In the genomic region with DNA sequence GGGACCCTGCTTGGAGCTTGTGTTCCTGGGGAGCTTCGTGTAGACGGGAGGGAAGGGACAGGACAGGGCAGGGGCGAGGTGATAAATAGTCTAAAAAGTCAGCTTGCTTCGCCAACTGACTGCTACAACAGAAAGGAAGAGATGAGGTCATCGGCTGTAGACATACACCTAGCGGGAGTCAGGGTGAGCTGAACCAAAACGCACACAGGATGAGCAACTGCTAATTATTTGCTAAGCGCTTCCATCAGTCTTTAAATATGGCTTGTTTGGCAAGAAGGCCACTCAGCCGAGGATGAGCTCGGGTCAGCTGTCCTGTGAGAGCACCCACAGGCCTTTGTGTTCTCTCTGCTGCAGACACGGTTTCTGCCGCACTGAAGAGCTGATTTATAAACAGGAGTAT, we compare ENCODE assay signal across 20 mouse cellular contexts.
DNase-seq lines count a peak whose midpoint lies in the region; ATAC-seq and TF ChIP-seq lines count a peak whose summit lies in the region.
"Had no signal": no experiment of that assay in that cellular context is flagged by ENCODE, and none has a peak within 500 bp of the region (broad histone marks: within the 10 kb centered on the region; RNA-seq: fewer than 3 reads in every experiment).

No protein-coding gene starts in this region.

- no peaks in the 10 kb centered on the region for H3K9me3 ChIP-seq in kidney, embryonic 16.5 days (ENCODE audit: low read length)
- no peaks in the 10 kb centered on the region for H3K9me3 ChIP-seq in midbrain, embryonic 14.5 days (ENCODE audit: control insufficient read depth, low read length)
- H3K9me3 ChIP-seq in midbrain, postnatal 0 days (ENCODE audit: low read length), result no peaks in the 10 kb centered on the region
- no peaks in the 10 kb centered on the region for H3K9me3 ChIP-seq in neural tube, embryonic 12.5 days
- H3K9me3 ChIP-seq: embryonic facial prominence, embryonic 12.5 days; heart, embryonic 12.5 days; hindbrain, embryonic 15.5 days had no signal

- peaks cover 22% of the 10 kb centered on the region for H3K36me3 ChIP-seq in kidney, embryonic 16.5 days (ENCODE audit: insufficient read depth, low read length)
- peaks cover 54% of the 10 kb centered on the region for H3K36me3 ChIP-seq in midbrain, embryonic 14.5 days (ENCODE audit: control insufficient read depth, insufficient read depth, low read length)
- H3K36me3 ChIP-seq in midbrain, postnatal 0 days (ENCODE audit: insufficient read depth, low read length), result peaks cover 28% of the 10 kb centered on the region
- peaks cover 49% of the 10 kb centered on the region for H3K36me3 ChIP-seq in neural tube, embryonic 12.5 days

- peaks cover 12% of the 10 kb centered on the region; the same call in 1 of the 2 replicates for H3K4me1 ChIP-seq in kidney, embryonic 16.5 days (ENCODE audit: insufficient read depth, low read length)
- H3K4me1 ChIP-seq in midbrain, embryonic 14.5 days (ENCODE audit: control insufficient read depth, insufficient read depth, low read length), result no peaks in the 10 kb centered on the region
- no peaks in the 10 kb centered on the region for H3K4me1 ChIP-seq in midbrain, postnatal 0 days (ENCODE audit: insufficient read depth, low read length)
- peaks cover 16% of the 10 kb centered on the region for H3K4me1 ChIP-seq in neural tube, embryonic 12.5 days
- H3K4me1 ChIP-seq: heart, embryonic 12.5 days; hindbrain, embryonic 15.5 days had no signal

- no peak overlapping the region for H3K4me3 ChIP-seq in kidney, embryonic 16.5 days (ENCODE audit: low read length)
- no peak overlapping the region for H3K4me3 ChIP-seq in midbrain, embryonic 14.5 days (replicated peaks; ENCODE audit: low read depth, low read length)
- H3K4me3 ChIP-seq in midbrain, postnatal 0 days (ENCODE audit: low read depth, low read length), result no peak overlapping the region
- H3K4me3 ChIP-seq in neural tube, embryonic 12.5 days, result no peak overlapping the region
- H3K4me3 ChIP-seq: embryonic facial prominence, embryonic 12.5 days; heart, embryonic 12.5 days; hindbrain, embryonic 15.5 days had no signal

- peak; percentile 40; the same call in 1 of the 2 replicates for ATAC-seq in kidney, embryonic 16.5 days (ENCODE audit: low FRiP score, low TSS enrichment)
- no peak for ATAC-seq in midbrain, embryonic 14.5 days (ENCODE audit: low FRiP score, low TSS enrichment)
- ATAC-seq in midbrain, postnatal 0 days (ENCODE audit: low FRiP score), result no peak
- ATAC-seq in neural tube, embryonic 12.5 days (ENCODE audit: low FRiP score, low read depth), result peak; percentile 34; the same call in 1 of the 2 replicates
- ATAC-seq: activated CD4-positive, CD25-positive, alpha-beta regulatory T cell, adult 4 months had no signal

- no peak for DNase-seq in kidney, postnatal 36 days
- peak; percentile 15 for DNase-seq in midbrain, embryonic 14.5 days
- DNase-seq in midbrain, postnatal 0 days (ENCODE audit: low spot score), result no peak
- DNase-seq in embryo, embryonic 11 days, result peak; percentile 11
- DNase-seq in layer of hippocampus, postnatal 10 days (ENCODE audit: low spot score in 2 of 2), result no peak
- DNase-seq in left cerebral cortex, adult 11 months (ENCODE audit: low spot score), result no peak
- DNase-seq: adrenal gland, postnatal 10 days; cerebellum, adult 8-10 months; gastrocnemius, postnatal 25 days; heart, adult 18-20 months; heart, postnatal 10 days; kidney, adult 2 months; lung, postnatal 4 days; thymus, postnatal 14 days had no signal

- H3K27me3 ChIP-seq in kidney, embryonic 16.5 days (ENCODE audit: insufficient read depth, low read length), result no peaks in the 10 kb centered on the region
- no peaks in the 10 kb centered on the region for H3K27me3 ChIP-seq in midbrain, embryonic 14.5 days (ENCODE audit: control insufficient read depth, insufficient read depth, low read length)
- H3K27me3 ChIP-seq in midbrain, postnatal 0 days (ENCODE audit: insufficient read depth, low read length), result no peaks in the 10 kb centered on the region
- no peaks in the 10 kb centered on the region for H3K27me3 ChIP-seq in neural tube, embryonic 12.5 days (replicated peaks)
- H3K27me3 ChIP-seq: embryonic facial prominence, embryonic 12.5 days; heart, embryonic 12.5 days; hindbrain, embryonic 15.5 days had no signal

- WGBS in kidney, embryonic 16.5 days, result 30% methylated on average over 12 of the region's 12 CpGs
- WGBS in midbrain, embryonic 14.5 days, result 47% methylated on average over 12 of the region's 12 CpGs
- WGBS in midbrain, postnatal 0 days, result 52% methylated on average over 12 of the region's 12 CpGs
- WGBS in neural tube, embryonic 12.5 days, result 19% methylated on average over 12 of the region's 12 CpGs

- no peak overlapping the region for H3K4me2 ChIP-seq in kidney, embryonic 16.5 days (replicated peaks; ENCODE audit: low read depth, low read length)
- no peak overlapping the region for H3K4me2 ChIP-seq in midbrain, embryonic 14.5 days (ENCODE audit: low read length)
- H3K4me2 ChIP-seq in midbrain, postnatal 0 days (ENCODE audit: low read depth, low read length, poor library complexity, severe bottlenecking), result no peak overlapping the region
- H3K4me2 ChIP-seq in neural tube, embryonic 12.5 days (replicated peaks), result no peak overlapping the region
- H3K4me2 ChIP-seq: embryonic facial prominence, embryonic 12.5 days; heart, embryonic 12.5 days; hindbrain, embryonic 15.5 days had no signal

- TF ChIP-seq CTCF in midbrain, postnatal 0 days (IDR thresholded peaks at IDR 0.05), result no peak

- H3K27ac ChIP-seq in kidney, embryonic 16.5 days (ENCODE audit: low read length), result no peak overlapping the region
- no peak overlapping the region for H3K27ac ChIP-seq in midbrain, embryonic 14.5 days (replicated peaks; ENCODE audit: low read depth, low read length)
- no peak overlapping the region for H3K27ac ChIP-seq in midbrain, postnatal 0 days (ENCODE audit: low read depth, low read length)
- no peak overlapping the region for H3K27ac ChIP-seq in neural tube, embryonic 12.5 days
- H3K27ac ChIP-seq: embryonic facial prominence, embryonic 12.5 days; hindbrain, embryonic 15.5 days had no signal

- H3K9ac ChIP-seq in kidney, embryonic 16.5 days (replicated peaks; ENCODE audit: low read length), result no peak overlapping the region
- H3K9ac ChIP-seq in midbrain, embryonic 14.5 days (replicated peaks; ENCODE audit: low read length), result no peak overlapping the region
- H3K9ac ChIP-seq in midbrain, postnatal 0 days (replicated peaks; ENCODE audit: low read length, poor library complexity, severe bottlenecking), result no peak overlapping the region
- no peak overlapping the region for H3K9ac ChIP-seq in neural tube, embryonic 12.5 days
- H3K9ac ChIP-seq: embryonic facial prominence, embryonic 12.5 days; heart, embryonic 12.5 days; hindbrain, embryonic 15.5 days had no signal

Comparison
In these comparisons a context has a peak if more than half of its experiments do, and no peak if none do; other contexts are left out.
1. DNase-seq: peak in midbrain, embryonic 14.5 days (single experiment) and embryo, embryonic 11 days (single experiment); none in kidney, postnatal 36 days (0 of 2), midbrain, postnatal 0 days (single experiment), layer of hippocampus, postnatal 10 days (0 of 2) and left cerebral cortex, adult 11 months (single experiment).
2. ATAC-seq: peak in kidney, embryonic 16.5 days (single experiment) and neural tube, embryonic 12.5 days (single experiment); none in midbrain, embryonic 14.5 days (single experiment) and midbrain, postnatal 0 days (single experiment).